Mouse (Mus musculus) liver, postnatal 0 days (tissue): Measurements from ENCODE around the gene Dph6.

ENCODE experiments used
- CTCF ChIP-seq: sonication (generic); IDR thresholded peaks from 2 replicates; pipeline ENCODE4 v1.5.1; 2016; ENCODE audit warnings: antibody characterized with exemption, low read depth
- EP300 ChIP-seq: IDR thresholded peaks from 2 replicates; pipeline ENCODE4 v1.6.1; 2016; ENCODE audit warnings: antibody characterized with exemption, low read depth, mild to moderate bottlenecking

DNA sequence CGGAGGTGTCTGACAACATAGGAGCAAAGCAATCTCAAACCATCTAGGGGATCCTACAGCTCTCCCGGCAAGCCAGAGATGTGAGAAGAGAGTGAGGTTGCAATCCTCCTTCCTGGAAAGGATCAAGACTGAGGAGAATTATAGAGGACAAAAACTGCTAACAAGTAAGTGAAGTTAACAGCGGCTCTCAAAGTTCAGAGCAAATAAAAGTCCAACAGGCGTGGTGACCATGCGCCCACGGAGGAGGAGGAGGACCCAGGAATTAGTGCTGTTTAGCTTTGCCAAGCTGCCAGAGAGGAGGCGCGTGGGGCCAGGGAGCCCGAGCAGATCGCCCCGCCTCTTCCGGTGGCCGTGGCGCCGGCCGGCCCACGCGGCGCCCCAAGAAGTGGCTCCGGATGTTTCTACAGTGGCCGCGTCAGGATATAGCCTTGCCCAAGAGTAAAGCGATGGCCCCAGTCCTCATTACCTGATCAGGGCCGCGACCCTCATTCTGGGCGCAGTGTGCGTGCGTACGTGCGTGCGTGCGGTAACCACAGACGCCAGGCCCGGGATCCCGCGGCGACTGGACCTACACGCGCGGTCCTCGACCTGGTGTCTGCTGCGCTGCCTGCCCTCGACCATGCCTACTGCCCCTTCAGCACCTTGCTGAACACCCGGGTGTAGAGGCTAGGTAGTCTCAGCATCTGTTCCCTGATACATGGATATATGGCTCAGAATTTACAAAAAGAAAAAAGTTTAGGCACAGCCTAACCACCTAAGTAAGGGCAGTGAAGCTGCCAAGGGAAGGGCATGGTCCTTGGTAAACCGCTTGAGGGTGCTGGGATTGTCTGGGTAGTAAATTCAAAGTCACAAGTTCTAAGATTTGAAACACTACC is at the start of gene Dph6:
- peak; percentile 16; the same call in 1 of the 2 replicates for TF ChIP-seq CTCF
- peak; percentile 85 for TF ChIP-seq EP300
